Mouse (Mus musculus): ENCODE data around the gene Snn.

DNA sequence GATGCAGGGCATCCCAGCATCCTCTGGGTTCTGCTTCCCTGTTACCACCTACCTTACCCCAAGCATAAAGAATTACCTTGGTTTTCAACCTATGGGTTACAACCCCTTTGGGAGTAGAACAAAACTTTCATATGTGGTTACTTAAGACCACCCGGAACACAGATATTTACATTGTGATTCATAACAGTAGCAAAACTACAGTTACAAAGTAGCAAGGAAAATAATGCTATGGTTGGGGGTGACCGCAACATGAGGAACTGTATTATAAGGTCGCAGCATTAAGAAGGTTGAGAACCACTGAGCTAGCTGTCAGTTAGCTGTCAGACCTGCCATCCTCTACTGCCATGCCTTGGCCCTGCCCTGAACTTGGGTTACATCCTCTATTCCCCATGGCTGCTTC lies 7.9 kb downstream of the Snn start:
- TF ChIP-seq CTCF (IDR thresholded peaks at IDR 0.05; ENCODE audit: low read depth, low read length) = no peak
- no peak for TF ChIP-seq POLR2AphosphoS5 (IDR thresholded peaks at IDR 0.05; ENCODE audit: insufficient replicate concordance, low read depth, low read length)
